Mouse (Mus musculus) liver, embryonic 14 days (tissue): ENCODE measurements around the gene Olfr66. TPM values are rescaled to one million over a fixed set of nuclear protein-coding genes. Genes with fewer than 3 reads are reported as not detected.

ENCODE experiments used
- polyA plus RNA-seq: library from polyadenylated mRNA; depleted of rRNA; stranded (reverse); fragments of >200 nt; gene quantifications from 2 replicates; pipeline ENCODE4 v1.2.3, GENCODE M21; 2012; rRNA removed

Olfr66 gene
- 0.01 and 0.05 TPM in 2 replicates for polyA plus RNA-seq

GRCm38 (mm10) chr7:103886152-103886551 lies at the start of gene Olfr66:
TSS of gene Olfr66 (minus strand) at chr7:103886252.

DNA sequence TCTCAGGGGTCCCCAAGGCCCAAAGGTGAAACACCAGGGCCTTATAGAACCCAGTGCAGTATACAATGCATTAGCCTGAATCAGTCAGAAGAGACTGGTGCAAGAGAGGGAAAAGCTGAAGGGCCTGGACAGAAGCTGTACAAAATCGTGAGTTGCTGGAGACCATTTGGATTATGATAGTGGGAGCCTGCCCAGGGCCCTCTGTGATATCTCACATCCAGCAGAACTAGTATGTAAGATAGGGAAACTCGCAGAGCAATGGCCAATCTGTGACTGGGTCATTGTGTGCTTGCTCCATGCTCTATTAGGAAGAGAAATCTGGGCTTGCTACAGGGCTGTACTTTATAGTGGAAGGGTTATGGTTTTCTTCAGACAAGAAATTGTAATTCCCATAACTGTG lies 48.2 kb upstream of the Olfr66 start, which contains the start of gene Olfr632:
Olfr632 (plus strand) TSS at position 84 of the 400 bp plus-strand sequence.

GRCm38 (mm10) chr7:103928525-103928924 lies 42.5 kb upstream of the Olfr66 start, which contains the start of gene Olfr631:
TSS of gene Olfr631 (plus strand) at chr7:103928825.

GRCm38 (mm10) chr7:103903187-103903586 lies 17.1 kb upstream of the Olfr66 start, which contains the start of gene Olfr65:
TSS of gene Olfr65 (plus strand) at chr7:103903487.

DNA sequence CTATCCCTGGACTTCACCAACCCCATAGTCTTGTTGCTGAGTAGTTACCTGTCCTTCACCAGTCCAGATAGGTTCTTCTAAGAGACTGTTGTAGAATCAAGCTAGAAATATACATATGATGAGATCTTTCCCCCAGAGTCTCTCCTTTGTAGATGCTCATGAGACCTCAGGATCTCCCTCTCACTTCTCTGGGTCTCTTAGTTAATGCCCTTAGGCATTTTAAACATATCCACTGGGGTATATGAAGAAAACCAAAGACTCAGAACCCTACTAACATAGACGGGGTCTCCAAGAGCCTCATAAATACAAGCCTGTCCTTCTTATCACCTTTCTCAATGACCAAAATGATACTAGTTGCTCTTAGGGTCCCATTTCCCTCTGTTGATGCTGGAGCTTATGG lies 8.3 kb upstream of the Olfr66 start, which contains the start of gene Olfr64:
Olfr64 (minus strand) TSS at position 101 of the 400 bp plus-strand sequence.

DNA sequence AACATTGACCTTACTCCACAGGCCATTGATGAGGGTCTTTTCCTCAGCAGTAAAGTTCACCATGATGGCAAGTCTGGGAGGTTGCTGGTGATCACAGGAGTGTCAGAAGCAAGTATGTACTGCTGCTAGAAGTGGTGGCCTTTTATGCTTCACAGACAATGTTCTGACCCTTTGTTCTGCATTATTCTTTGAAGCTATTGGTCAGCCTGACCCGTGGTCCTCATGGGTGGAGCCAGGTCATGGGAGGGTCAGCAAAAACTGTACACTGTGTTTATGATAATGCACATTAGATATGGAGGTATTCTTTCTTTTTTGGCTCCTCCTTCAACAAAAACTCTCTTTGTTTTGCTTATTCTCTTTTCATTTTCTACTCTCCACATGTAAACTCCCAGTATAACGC lies 33.0 kb downstream of the Olfr66 start, which contains the start of gene Hbb-y:
Hbb-y (minus strand) TSS at position 127 of the 400 bp plus-strand sequence.

GRCm38 (mm10) chr7:103843034-103843433 lies 43.0 kb downstream of the Olfr66 start, which contains the start of gene Hbb-bh1:
TSS of gene Hbb-bh1 (minus strand) at chr7:103843164.

DNA sequence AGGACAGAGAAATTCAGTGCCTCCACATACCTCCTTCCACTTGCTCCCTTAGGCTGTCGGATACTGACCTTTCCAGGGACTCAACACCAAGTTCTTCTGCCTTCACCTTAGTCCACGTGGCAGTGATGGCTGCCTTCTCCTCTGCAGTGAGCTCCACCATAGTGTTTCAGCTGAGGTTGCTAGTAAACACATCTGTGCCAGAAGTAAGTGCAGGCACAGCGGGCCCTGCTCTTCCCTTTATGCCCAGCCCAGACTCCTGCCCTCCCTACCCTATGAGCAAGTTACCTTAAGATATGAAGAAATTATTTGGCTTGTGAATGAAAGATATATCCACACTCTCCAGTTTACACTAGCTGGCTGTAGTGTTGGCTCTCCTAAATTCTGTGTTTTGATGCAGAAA lies 45.8 kb downstream of the Olfr66 start, which contains the start of gene Hbb-bh2:
Hbb-bh2 (minus strand) TSS at position 253 of the 400 bp plus-strand sequence.

Other genes with a start within 250 kb of the Olfr66 start
- gene Olfr622, start 243.6 kb downstream of the Olfr66 start, polyA plus RNA-seq, result 0.02 TPM in 1 of 2 replicates, not detected in the other
- not detected in 2 replicates for gene Olfr623, start 222.6 kb downstream of the Olfr66 start, polyA plus RNA-seq
- gene Olfr624, start 215.1 kb downstream of the Olfr66 start, polyA plus RNA-seq, result under 0.01 TPM in 2 replicates
- gene Olfr625-ps1, start 203.5 kb downstream of the Olfr66 start, polyA plus RNA-seq, result not detected in 2 replicates
- gene Olfr243, start 171.6 kb downstream of the Olfr66 start, polyA plus RNA-seq, result not detected in 2 replicates
- gene Olfr628, start 155.9 kb downstream of the Olfr66 start, polyA plus RNA-seq, result not detected in 2 replicates
- gene Olfr629, start 141.3 kb downstream of the Olfr66 start, polyA plus RNA-seq, result 0.06 and 0.08 TPM in 2 replicates
- gene Olfr630, start 128.9 kb downstream of the Olfr66 start, polyA plus RNA-seq, result 0.03 TPM in 2 replicates
- gene Olfr69, start 114.7 kb downstream of the Olfr66 start, polyA plus RNA-seq, result 0.01 TPM in 1 of 2 replicates, not detected in the other
- gene Olfr68, start 106.6 kb downstream of the Olfr66 start, polyA plus RNA-seq, result 0.06 and 0.08 TPM in 2 replicates
- gene Olfr67, start 94.4 kb downstream of the Olfr66 start, polyA plus RNA-seq, result 0.01 and 0.02 TPM in 2 replicates
- 72,714 and 77,546 TPM in 2 replicates for gene Hbb-bt, start 72.3 kb downstream of the Olfr66 start, polyA plus RNA-seq
- gene Hbb-bs, start 58.2 kb downstream of the Olfr66 start, polyA plus RNA-seq, result 210,584 and 218,066 TPM in 2 replicates
- 0.17 and 0.27 TPM in 2 replicates for gene Hbb-bh2, start 45.7 kb downstream of the Olfr66 start, polyA plus RNA-seq
- 208 and 218 TPM in 2 replicates for gene Hbb-bh1, start 43.1 kb downstream of the Olfr66 start, polyA plus RNA-seq
- 398 and 559 TPM in 2 replicates for gene Hbb-y, start 33.0 kb downstream of the Olfr66 start, polyA plus RNA-seq
- not detected in 2 replicates for gene Olfr64, start 8.2 kb upstream of the Olfr66 start, polyA plus RNA-seq
- not detected in 2 replicates for gene Olfr65, start 17.2 kb upstream of the Olfr66 start, polyA plus RNA-seq
- gene Olfr631, start 42.6 kb upstream of the Olfr66 start, polyA plus RNA-seq, result 0.45 and 0.77 TPM in 2 replicates
- gene Olfr632, start 48.1 kb upstream of the Olfr66 start, polyA plus RNA-seq, result 1.6 and 1.8 TPM in 2 replicates
- gene Olfr633, start 58.2 kb upstream of the Olfr66 start, polyA plus RNA-seq, result 0.02 and 0.09 TPM in 2 replicates
- gene Olfr635, start 84.9 kb upstream of the Olfr66 start, polyA plus RNA-seq, result under 0.01 TPM in 2 replicates
- gene Olfr638, start 112.5 kb upstream of the Olfr66 start, polyA plus RNA-seq, result 0.05 TPM in 2 replicates
- not detected in 2 replicates for gene Olfr639, start 131.1 kb upstream of the Olfr66 start, polyA plus RNA-seq
- gene Olfr640, start 139.3 kb upstream of the Olfr66 start, polyA plus RNA-seq, result not detected in 2 replicates
- gene Olfr641, start 149.2 kb upstream of the Olfr66 start, polyA plus RNA-seq, result not detected in 2 replicates
- not detected in 2 replicates for gene Olfr642, start 166.4 kb upstream of the Olfr66 start, polyA plus RNA-seq
- gene 4930516K23Rik, start 175.2 kb upstream of the Olfr66 start, polyA plus RNA-seq, result not detected in 2 replicates
- gene Olfr644, start 185.6 kb upstream of the Olfr66 start, polyA plus RNA-seq, result not detected in 2 replicates
- not detected in 2 replicates for gene Olfr645, start 199.2 kb upstream of the Olfr66 start, polyA plus RNA-seq
- not detected in 2 replicates for gene Olfr646, start 218.6 kb upstream of the Olfr66 start, polyA plus RNA-seq
- not detected in 2 replicates for gene Ubqln5, start 243.6 kb upstream of the Olfr66 start, polyA plus RNA-seq